Mouse (Mus musculus) brain, embryonic 18.5 days (tissue): Measurements from ENCODE around the gene Zfp36l1.

ENCODE experiments used
- DNase-seq: peaks from one replicate; pipeline ENCODE4 v3.0.0-alpha.2; 2012; ENCODE audit warnings: low read depth, low spot score

Gene Zfp36l1

GRCm38 (mm10) chr12:80131359-80132249 is 18.8 kb upstream of the Zfp36l1 start:
- no peak for DNase-seq

- no peak for DNase-seq
Observed at GRCm38 (mm10) chr12:80130558-80131358, 17.9 kb upstream of the Zfp36l1 start.

- no peak for DNase-seq
Observed at GRCm38 (mm10) chr12:80129531-80129930, 16.7 kb upstream of the Zfp36l1 start.

GRCm38 (mm10) chr12:80127191-80127762 is 14.5 kb upstream of the Zfp36l1 start:
- no peak for DNase-seq

GRCm38 (mm10) chr12:80125316-80125715 is 12.5 kb upstream of the Zfp36l1 start:
- DNase-seq: no peak

GRCm38 (mm10) chr12:80124756-80125155 is 11.9 kb upstream of the Zfp36l1 start:
- no peak for DNase-seq

- no peak for DNase-seq
Observed at GRCm38 (mm10) chr12:80124211-80124610, 11.4 kb upstream of the Zfp36l1 start.

GRCm38 (mm10) chr12:80123227-80123803 is 10.5 kb upstream of the Zfp36l1 start:
- DNase-seq: no peak

- no peak for DNase-seq
Observed at GRCm38 (mm10) chr12:80121438-80121837, 8.6 kb upstream of the Zfp36l1 start.

- no peak for DNase-seq
Observed at GRCm38 (mm10) chr12:80118588-80118987, 5.8 kb upstream of the Zfp36l1 start.

GRCm38 (mm10) chr12:80116206-80117112 is 3.6 kb upstream of the Zfp36l1 start:
- no peak for DNase-seq

- no peak for DNase-seq
Observed at GRCm38 (mm10) chr12:80115863-80116194, 3.0 kb upstream of the Zfp36l1 start.

GRCm38 (mm10) chr12:80115142-80115862 is 2.5 kb upstream of the Zfp36l1 start:
- DNase-seq: no peak

- no peak for DNase-seq
Observed at GRCm38 (mm10) chr12:80114892-80115141, 2.0 kb upstream of the Zfp36l1 start.

GRCm38 (mm10) chr12:80114031-80114891 is 1.4 kb upstream of the Zfp36l1 start:
- no peak for DNase-seq

- no peak for DNase-seq
Observed at GRCm38 (mm10) chr12:80113586-80114021, 791 bp upstream of the Zfp36l1 start.

GRCm38 (mm10) chr12:80112071-80112660 is 647 bp downstream of the Zfp36l1 start:
- DNase-seq: no peak

- DNase-seq: no peak
Observed at GRCm38 (mm10) chr12:80111131-80112070, 1.4 kb downstream of the Zfp36l1 start.
